Mouse (Mus musculus): Measurements from ENCODE around the gene Pglyrp4.
"Not testable (repeated sequence)": the region's sequence is repeated elsewhere in the genome, so short reads cannot be mapped to it uniquely, and the experiment has no call there.

Gene Pglyrp4

DNA sequence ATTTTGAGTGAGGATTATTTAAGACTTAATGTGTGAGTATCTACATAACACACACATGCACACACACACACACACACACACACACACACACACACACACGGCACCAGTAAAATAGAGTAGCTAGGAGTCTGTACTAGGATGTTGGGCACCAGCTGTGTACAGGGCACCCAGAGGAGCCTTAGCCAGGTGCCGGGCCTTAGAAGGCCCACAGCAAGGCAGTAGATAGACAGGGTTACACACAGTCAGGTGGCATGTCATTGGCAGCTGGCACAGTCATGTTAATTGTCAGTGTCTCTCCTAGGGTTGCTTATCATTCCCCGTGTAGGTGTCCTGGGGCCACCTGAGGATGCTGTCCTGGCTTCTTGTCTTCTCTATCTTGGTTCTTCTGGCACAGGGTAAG is at the start of gene Pglyrp4:
TSS of gene Pglyrp4 (plus strand) at position 301 of the 400 bp plus-strand sequence.
- DNase-seq (ENCODE audit: low read depth in 1 of 2, low spot score in 2 of 2), result no peak

DNA sequence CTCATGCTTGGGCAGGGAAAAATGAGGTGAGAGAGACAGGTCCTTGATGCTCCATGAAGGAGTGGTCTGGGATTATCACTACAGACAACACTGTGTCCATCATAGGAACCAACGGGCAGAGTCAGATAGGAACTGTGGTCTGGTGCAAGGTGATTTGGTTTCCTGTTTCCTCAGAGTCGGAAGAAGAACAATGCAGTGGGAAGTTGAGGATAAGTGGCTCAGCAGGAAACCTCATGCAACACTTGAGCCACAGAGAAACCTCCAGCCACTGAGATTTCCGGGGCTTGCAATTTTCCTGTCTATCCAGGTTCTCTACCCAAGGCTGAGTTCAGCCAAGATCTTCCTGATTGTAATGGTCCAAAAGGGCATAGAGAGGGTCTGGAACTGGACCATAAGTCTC is 48.0 kb upstream of the Pglyrp4 start:
- DNase-seq (ENCODE audit: low read depth in 1 of 2, low spot score in 2 of 2), result no peak

DNA sequence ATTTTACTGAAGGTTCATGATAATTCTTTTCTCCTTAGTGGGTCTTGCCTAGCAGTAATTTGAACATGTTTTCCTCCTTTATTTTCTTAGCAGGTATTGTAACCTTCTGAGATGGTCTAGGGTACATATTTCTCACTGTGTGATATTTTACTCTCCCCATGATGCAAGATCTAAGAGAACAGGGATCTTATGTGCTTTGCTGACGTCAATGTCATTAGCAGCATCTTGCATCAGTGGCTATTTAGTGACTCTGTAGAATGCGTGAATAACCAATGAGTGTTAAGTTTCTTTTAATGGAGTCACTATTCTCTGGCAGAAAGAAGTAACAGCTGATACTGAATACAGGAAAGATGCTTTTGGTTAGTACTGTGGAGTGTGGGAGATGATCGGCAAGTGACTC is 42.8 kb upstream of the Pglyrp4 start:
- no peak for DNase-seq (ENCODE audit: low read depth in 1 of 2, low spot score in 2 of 2)

DNA sequence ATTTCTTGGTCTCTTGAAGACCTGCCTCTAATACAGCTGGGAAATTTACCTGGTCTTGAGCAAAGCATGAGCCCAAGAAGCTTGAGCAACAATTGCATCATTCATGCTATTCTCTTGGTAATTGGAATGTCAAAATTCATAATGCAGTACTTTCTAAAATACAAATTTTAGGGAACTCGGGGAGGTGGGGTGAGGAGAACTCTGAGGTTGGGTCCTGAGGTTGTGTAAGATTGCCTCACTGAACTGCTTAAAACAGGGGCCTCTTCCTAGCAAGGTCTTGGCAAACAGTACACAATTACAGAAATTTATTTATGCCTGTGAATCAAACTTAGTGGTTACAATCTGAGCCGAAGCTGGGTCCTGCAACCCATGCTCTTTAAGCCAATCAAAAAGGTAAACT is 39.9 kb upstream of the Pglyrp4 start:
- DNase-seq (ENCODE audit: low read depth in 1 of 2, low spot score in 2 of 2), result no peak

DNA sequence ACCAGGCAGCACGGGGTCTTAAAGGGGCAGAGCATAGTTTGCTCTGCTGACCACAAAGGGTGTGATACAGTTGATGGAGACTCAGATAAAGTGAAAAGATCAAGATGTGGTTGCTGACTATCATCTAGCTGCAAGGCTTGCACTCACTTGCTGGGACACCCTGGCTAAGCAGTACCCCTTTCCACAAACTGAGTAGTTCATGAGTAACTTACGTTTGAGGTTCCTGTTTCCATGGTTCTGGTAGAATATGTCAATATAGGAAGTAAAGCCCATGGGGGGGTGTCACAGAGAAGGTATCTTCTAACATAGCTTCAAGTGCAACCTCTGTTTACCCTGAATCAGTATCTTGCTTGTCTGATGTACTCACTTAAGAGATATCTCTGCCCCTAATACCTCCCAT is 33.2 kb upstream of the Pglyrp4 start:
- DNase-seq (ENCODE audit: low read depth in 1 of 2, low spot score in 2 of 2), result no peak

DNA sequence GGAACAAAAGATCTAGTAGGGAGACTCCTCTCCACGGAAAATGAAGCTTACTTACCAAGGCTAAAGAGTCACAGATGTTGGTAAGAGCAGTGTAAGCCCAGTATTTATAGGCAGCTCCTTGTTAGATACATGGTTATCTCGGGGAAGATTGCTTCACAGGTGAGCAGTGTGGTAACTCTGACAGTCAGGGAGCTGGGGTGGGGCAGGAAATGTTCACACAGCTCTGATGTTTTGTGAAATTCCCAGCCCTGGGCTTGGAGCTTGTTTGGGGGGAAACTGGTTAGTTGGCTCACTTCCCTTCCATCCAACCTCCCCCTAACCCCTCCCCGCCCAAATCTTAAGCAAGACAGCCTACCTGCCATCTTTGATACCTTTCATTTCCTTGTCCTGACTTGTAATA is 31.1 kb upstream of the Pglyrp4 start, which contains the start of gene S100a9:
TSS of gene S100a9 (minus strand) at position 109 of the 400 bp plus-strand sequence.
- no peak for DNase-seq (ENCODE audit: low read depth in 1 of 2, low spot score in 2 of 2)

DNA sequence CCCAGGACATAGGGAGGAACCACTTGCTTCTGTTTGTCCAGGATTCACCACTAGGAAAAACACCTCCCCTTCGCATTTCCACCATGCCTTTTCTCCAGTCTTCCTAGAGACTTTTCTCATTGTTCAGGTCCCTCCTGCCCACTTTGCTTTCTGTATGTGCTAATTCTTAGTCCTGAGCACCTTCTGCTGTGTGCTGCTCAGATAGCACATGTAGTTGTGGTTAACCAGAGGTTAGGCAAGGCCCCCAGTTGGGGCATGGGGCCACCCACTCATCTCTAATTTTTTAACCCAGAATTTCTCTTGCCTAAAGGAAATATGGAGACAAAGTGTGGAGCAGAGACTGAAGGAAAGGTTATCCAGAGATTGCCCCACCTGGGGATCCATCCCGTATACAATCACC is 24.5 kb upstream of the Pglyrp4 start:
- DNase-seq (ENCODE audit: low read depth in 1 of 2, low spot score in 2 of 2), result no peak

DNA sequence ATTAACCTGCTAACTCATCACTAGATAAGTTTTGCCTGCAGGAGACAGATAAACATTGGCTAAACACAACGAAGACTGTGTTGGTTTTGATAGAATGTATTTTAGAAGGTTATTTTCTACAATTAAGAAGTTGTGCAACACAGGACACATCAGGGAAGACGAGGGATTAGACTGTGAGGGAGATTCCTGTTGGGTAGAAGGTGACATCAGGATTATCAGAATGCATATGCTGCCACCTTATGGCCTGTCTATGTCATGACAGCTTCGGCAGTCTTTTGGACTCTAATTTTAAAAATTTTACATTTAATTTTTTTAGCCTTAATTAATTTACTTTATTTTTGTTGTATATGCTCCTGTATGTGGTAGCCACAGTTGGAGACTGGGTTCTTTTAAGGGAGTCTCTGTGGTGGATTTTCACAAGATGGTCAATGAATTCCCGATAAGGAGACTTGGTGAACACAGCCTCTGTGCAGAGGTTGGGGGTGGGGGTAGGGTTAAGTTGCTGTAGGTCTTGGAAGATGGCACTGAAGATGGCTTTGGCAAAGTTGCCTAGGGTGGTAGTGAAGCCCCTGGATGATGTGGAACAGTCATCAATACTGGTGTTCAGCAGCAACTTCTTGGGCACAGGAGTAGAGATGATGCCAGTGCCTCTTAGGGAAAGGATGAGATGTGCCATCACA is 18.0 kb upstream of the Pglyrp4 start:
- no peak for DNase-seq (ENCODE audit: low read depth in 1 of 2, low spot score in 2 of 2)

DNA sequence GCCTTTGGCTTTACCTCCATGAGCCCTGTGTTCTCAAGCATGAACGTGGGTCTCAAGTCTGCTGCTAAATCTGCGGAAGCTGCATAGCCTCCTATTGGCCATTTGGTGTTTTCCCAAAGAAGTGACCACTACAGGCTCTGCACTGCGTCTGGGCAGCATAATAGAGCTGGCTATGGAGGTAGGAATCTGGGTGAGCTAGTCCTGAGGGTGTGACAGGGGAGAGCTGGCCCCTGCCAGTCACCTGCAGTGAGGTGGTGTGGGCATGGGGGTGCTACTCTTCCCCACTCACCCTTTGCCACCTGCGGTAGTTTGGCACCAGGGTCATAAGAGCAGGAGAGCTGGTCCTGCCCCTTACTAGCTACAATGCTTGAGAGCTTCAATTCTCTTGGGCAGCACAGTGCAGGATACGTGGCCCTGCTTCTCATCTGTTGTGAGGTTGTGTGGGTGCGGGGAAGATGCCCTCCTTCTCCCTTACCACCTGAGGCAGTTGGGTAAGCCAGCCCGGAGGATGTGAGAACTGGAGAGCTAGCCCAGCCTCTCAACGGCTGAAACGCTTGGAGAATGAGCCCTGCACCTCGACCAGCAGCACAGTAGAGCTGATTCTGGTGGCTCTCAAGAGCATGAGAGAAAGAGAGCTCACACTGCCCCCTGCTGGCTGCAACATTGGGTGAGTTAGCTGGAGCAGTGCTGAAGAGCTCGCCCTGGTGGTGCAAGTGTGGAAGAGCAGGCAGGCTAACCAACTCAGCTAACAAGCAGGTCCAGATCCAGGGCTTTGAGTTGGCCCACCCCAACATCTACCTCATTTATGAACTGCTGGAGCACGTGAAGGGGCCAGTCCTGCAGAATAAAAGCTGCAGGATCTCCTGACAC is 16.9 kb upstream of the Pglyrp4 start:
- peak; percentile 55 to 80 for DNase-seq (ENCODE audit: low read depth in 1 of 2, low spot score in 2 of 2)

DNA sequence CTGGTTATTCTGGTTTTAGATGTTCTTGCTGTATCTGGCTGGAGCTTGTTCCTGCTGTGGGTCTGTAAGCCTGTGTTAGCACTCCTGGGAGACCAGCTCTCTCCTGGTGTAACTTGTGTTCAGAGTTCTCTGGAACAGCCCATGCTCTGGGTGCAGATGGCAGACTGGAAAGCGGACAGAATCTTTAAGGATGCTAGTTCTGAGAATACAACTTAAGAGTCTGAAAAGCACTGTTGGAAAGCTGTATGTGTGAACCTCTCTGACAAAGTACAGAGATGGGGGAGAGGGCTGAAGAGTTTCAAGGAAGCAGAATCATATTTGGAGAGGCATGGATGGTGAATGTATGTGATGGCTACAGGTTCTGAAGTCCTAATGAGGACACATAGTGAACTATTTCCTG is 23.0 kb downstream of the Pglyrp4 start:
- no peak for DNase-seq (ENCODE audit: low read depth in 1 of 2, low spot score in 2 of 2)

DNA sequence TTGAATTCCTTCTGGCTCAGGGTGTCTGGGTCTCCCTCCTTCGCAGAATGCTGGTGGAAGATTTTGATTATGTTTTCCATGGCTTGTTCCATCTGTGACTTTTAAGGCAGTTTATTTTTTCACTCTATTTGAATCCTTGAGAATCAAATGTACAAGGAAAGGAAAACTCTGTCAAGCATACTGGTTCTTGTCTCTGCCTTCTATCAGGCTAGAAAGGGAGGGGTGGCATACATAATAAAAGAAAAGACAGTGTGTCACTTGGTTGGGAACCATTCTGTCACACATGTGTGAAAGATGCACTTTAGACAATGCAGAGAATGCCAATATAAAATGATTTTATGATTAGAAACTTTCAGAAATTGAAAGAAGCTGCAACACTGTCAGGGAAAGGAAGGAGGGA is 51.1 kb downstream of the Pglyrp4 start, which contains the start of gene Gm5849:
TSS of gene Gm5849 (minus strand) at position 101 of the 400 bp plus-strand sequence.
- DNase-seq (ENCODE audit: low read depth in 1 of 2, low spot score in 2 of 2), result not testable (repeated sequence)

All from monocyte, adult 2 months (primary cell).